Mouse (Mus musculus) yolk sac, embryonic 10.5 days (tissue): ENCODE results near the gene Cnbp.

Experiments used
- DNase-seq: peaks from one replicate; pipeline ENCODE4 v3.0.0-alpha.2; 2017; ENCODE audit warnings: low spot score

The Cnbp gene

GRCm38 (mm10) chr6:87850900-87851614 is at the start of gene Cnbp:
TSS of gene Cnbp (minus strand) at chr6:87851106.
- peak; percentile 96 for DNase-seq

GRCm38 (mm10) chr6:87898028-87898427 is 47.1 kb upstream of the Cnbp start:
- DNase-seq, result no peak

GRCm38 (mm10) chr6:87893931-87894330 is 43.0 kb upstream of the Cnbp start:
- DNase-seq, result no peak

GRCm38 (mm10) chr6:87887594-87888233 is 36.8 kb upstream of the Cnbp start, which contains the start of gene Copg1:
TSS of gene Copg1 (plus strand) at chr6:87887814.
- peak; percentile 99 for DNase-seq

- peak; percentile 14 for DNase-seq
Measured at GRCm38 (mm10) chr6:87886721-87887120, 35.8 kb upstream of the Cnbp start.

GRCm38 (mm10) chr6:87882816-87883215 is 31.9 kb upstream of the Cnbp start:
- no peak for DNase-seq

GRCm38 (mm10) chr6:87882221-87882620 is 31.3 kb upstream of the Cnbp start:
- DNase-seq, result no peak

- DNase-seq, result no peak
Measured at GRCm38 (mm10) chr6:87879628-87880027, 28.7 kb upstream of the Cnbp start.

GRCm38 (mm10) chr6:87879010-87879409 is 28.1 kb upstream of the Cnbp start:
- DNase-seq, result peak; percentile 75

- peak; percentile 71 for DNase-seq
Measured at GRCm38 (mm10) chr6:87876068-87876643, 25.2 kb upstream of the Cnbp start.

- peak; percentile 83 for DNase-seq
Measured at GRCm38 (mm10) chr6:87875562-87875961, 24.7 kb upstream of the Cnbp start.

GRCm38 (mm10) chr6:87875083-87875482 is 24.2 kb upstream of the Cnbp start:
- no peak for DNase-seq

GRCm38 (mm10) chr6:87873963-87874362 is 23.1 kb upstream of the Cnbp start:
- DNase-seq, result no peak

- DNase-seq, result peak; percentile 71
Measured at GRCm38 (mm10) chr6:87873104-87873503, 22.2 kb upstream of the Cnbp start.

- DNase-seq, result no peak
Measured at GRCm38 (mm10) chr6:87871240-87871639, 20.3 kb upstream of the Cnbp start.

GRCm38 (mm10) chr6:87870440-87870839 is 19.5 kb upstream of the Cnbp start:
- DNase-seq, result no peak

- DNase-seq, result no peak
Measured at GRCm38 (mm10) chr6:87868871-87869506, 18.1 kb upstream of the Cnbp start.

GRCm38 (mm10) chr6:87867256-87867655 is 16.4 kb upstream of the Cnbp start:
- no peak for DNase-seq

- DNase-seq, result no peak
Measured at GRCm38 (mm10) chr6:87866211-87866610, 15.3 kb upstream of the Cnbp start.

GRCm38 (mm10) chr6:87857071-87857470 is 6.2 kb upstream of the Cnbp start:
- DNase-seq, result no peak

GRCm38 (mm10) chr6:87853446-87853845 is 2.5 kb upstream of the Cnbp start:
- no peak for DNase-seq

GRCm38 (mm10) chr6:87851871-87852270 is 965 bp upstream of the Cnbp start:
- DNase-seq, result no peak
